9 mouse cellular contexts compared by ENCODE assay signal in the genomic region with DNA sequence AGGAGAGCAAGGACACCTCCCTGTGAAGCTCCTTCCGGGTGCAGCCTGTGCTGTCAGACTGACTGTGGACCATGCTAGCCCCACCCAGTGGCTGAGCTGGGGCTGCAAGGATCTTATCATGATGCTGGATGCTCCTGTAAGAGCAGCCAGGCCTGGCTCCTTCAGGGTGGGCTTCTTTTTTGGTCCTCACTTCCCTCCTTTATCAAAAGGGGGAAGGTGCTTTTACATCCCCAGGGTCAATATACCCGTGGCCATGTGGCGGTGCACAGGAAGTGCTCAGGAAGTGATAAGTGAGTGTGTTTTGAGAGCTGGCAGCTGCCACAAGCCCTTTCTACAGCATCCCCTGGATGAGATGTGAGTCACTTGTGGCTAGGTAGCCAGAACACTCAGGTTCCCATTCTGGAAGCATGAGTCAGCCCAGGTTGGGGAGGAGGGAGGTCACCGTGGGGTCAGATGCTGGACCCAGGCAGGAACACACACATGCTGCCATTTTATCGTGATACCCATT. TPM values are rescaled to one million over a fixed set of nuclear protein-coding genes. Genes with fewer than 3 reads are reported as not detected.
A peak's percentile ranks its signal among the peaks of the same experiment; 100 is the strongest.
DNase-seq lines count a peak whose midpoint lies in the region; ATAC-seq and TF ChIP-seq lines count a peak whose summit lies in the region.
"Had no signal": no experiment of that assay in that cellular context is flagged by ENCODE, and none has a peak within 500 bp of the region (broad histone marks: within the 10 kb centered on the region; RNA-seq: fewer than 3 reads in every experiment).

No protein-coding gene starts in this region.

- H3K4me1 ChIP-seq in heart, postnatal 0 days (ENCODE audit: control insufficient read depth, insufficient read depth): peaks cover 4% of the 10 kb centered on the region; the same call in 1 of the 2 replicates
- H3K4me1 ChIP-seq in lung, embryonic 16.5 days (replicated peaks; ENCODE audit: control insufficient read depth, insufficient read depth, low read length): peaks cover 4% of the 10 kb centered on the region; the same call in 1 of the 2 replicates
- no peaks in the 10 kb centered on the region for H3K4me1 ChIP-seq in forebrain, embryonic 13.5 days

- peak; percentile 23 for TF ChIP-seq CTCF in heart, postnatal 0 days (IDR thresholded peaks at IDR 0.05; ENCODE audit: low read depth)

- ATAC-seq in heart, postnatal 0 days (ENCODE audit: insufficient read depth, low read depth): peak; percentile 62
- ATAC-seq in activated CD4-positive, CD25-positive, alpha-beta regulatory T cell, adult 4 months: peak; percentile 82
- peak; percentile 49; the same call in 1 of the 2 replicates for ATAC-seq in lung, embryonic 16.5 days (ENCODE audit: low read depth)
- no peak for ATAC-seq in forebrain, embryonic 13.5 days

- H3K9me3 ChIP-seq in heart, postnatal 0 days (replicated peaks; ENCODE audit: control insufficient read depth, low read length): no peaks in the 10 kb centered on the region
- H3K9me3 ChIP-seq in lung, embryonic 16.5 days (ENCODE audit: control insufficient read depth, low read length): no peaks in the 10 kb centered on the region
- H3K9me3 ChIP-seq in forebrain, embryonic 13.5 days (replicated peaks): no peaks in the 10 kb centered on the region

- no peaks in the 10 kb centered on the region for H3K27me3 ChIP-seq in heart, postnatal 0 days (ENCODE audit: control insufficient read depth, insufficient read depth, low read length)
- no peaks in the 10 kb centered on the region for H3K27me3 ChIP-seq in lung, embryonic 16.5 days (ENCODE audit: control insufficient read depth, insufficient read depth, low read depth, low read length)
- H3K27me3 ChIP-seq in forebrain, embryonic 13.5 days: no peaks in the 10 kb centered on the region

- no peak for DNase-seq in heart, postnatal 0 days (ENCODE audit: low spot score)
- DNase-seq in heart, postnatal 10 days: no peak
- DNase-seq in A20 (ENCODE audit: low read depth, low spot score): peak; percentile 41
- no peak for DNase-seq in layer of hippocampus, postnatal 10 days (ENCODE audit: low spot score in 2 of 2)
- no peak for DNase-seq in cerebellum, postnatal 14 days

- H3K4me2 ChIP-seq in heart, postnatal 0 days (ENCODE audit: low read depth, low read length): no peak overlapping the region
- H3K4me2 ChIP-seq in lung, embryonic 16.5 days (ENCODE audit: low read depth, low read length): no peak overlapping the region
- H3K4me2 ChIP-seq in forebrain, embryonic 13.5 days: no peak overlapping the region

- 16% methylated on average over 5 of the region's 5 CpGs for WGBS in heart, postnatal 0 days
- 15% methylated on average over 5 of the region's 5 CpGs for WGBS in lung, embryonic 16.5 days
- 64% methylated on average over 5 of the region's 5 CpGs for WGBS in forebrain, embryonic 13.5 days

- no peak overlapping the region for H3K27ac ChIP-seq in heart, postnatal 0 days (ENCODE audit: low read depth)
- no peak overlapping the region for H3K27ac ChIP-seq in lung, embryonic 16.5 days (ENCODE audit: low read length)
- no peak overlapping the region for H3K27ac ChIP-seq in forebrain, embryonic 13.5 days

- intact Hi-C loops in heart, postnatal 10 days (cut with DNase I): no loop called here

- TF ChIP-seq EP300 in heart, postnatal 0 days (IDR thresholded peaks at IDR 0.05; ENCODE audit: low read depth): no peak

- no peaks in the 10 kb centered on the region for H3K36me3 ChIP-seq in heart, postnatal 0 days (replicated peaks; ENCODE audit: control insufficient read depth, insufficient read depth, low read length)
- H3K36me3 ChIP-seq in lung, embryonic 16.5 days (ENCODE audit: control insufficient read depth, insufficient read depth, low read length): no peaks in the 10 kb centered on the region; the same call in 1 of the 2 replicates
- no peaks in the 10 kb centered on the region for H3K36me3 ChIP-seq in forebrain, embryonic 13.5 days (ENCODE audit: poor library complexity, severe bottlenecking)

- no peak overlapping the region for H3K4me3 ChIP-seq in heart, postnatal 0 days (ENCODE audit: low read depth, low read length)
- no peak overlapping the region for H3K4me3 ChIP-seq in lung, embryonic 16.5 days (ENCODE audit: low read length)
- H3K4me3 ChIP-seq in forebrain, embryonic 13.5 days: no peak overlapping the region

- no peak overlapping the region for H3K9ac ChIP-seq in heart, postnatal 0 days (replicated peaks; ENCODE audit: low read depth, low read length)
- no peak overlapping the region for H3K9ac ChIP-seq in lung, embryonic 16.5 days (ENCODE audit: low read length)
- H3K9ac ChIP-seq in forebrain, embryonic 13.5 days: no peak overlapping the region

RNA-seq across cellular contexts. Expression of gene Krt80, which starts 18.1 kb away (rescaled TPM):
- 5.9 and 12.0 TPM in 2 replicates for total RNA-seq in heart, postnatal 0 days (2014; rRNA removed; ENCODE audit: low replicate concordance)
- 1.8 and 2.2 TPM in 2 replicates for polyA plus RNA-seq in heart, postnatal 0 days (2015; fragmentation: Nextera tagmentation; extraction: Ambion mirVana)
- 1 to 10 TPM; 1.7 to 2.2 TPM for total RNA-seq in heart, postnatal 10 days (2021)
- not detected for polyA plus RNA-seq in activated CD4-positive, CD25-positive, alpha-beta regulatory T cell, adult 4 months (2017; shearing (Covaris generic))
- polyA plus RNA-seq in lung, embryonic 16.5 days (2015; fragmentation: Nextera tagmentation; extraction: Ambion mirVana): 2.5 and 2.6 TPM in 2 replicates
- under 1 TPM in 1 of 2 experiments, not detected in 1; 0.23 TPM for total RNA-seq in layer of hippocampus, postnatal 10 days (2021)
- 0.05 TPM in 2 replicates for polyA plus RNA-seq in forebrain, embryonic 13.5 days (2015; fragmentation: Nextera tagmentation; extraction: Ambion mirVana)

RNA-seq across cellular contexts. Expression of gene Krt7, which starts 22.8 kb away (rescaled TPM):
- 6.6 and 24.8 TPM in 2 replicates for total RNA-seq in heart, postnatal 0 days (2014; rRNA removed; ENCODE audit: low replicate concordance)
- polyA plus RNA-seq in heart, postnatal 0 days (2015; fragmentation: Nextera tagmentation; extraction: Ambion mirVana): 10.2 and 10.4 TPM in 2 replicates
- 1 to 10 TPM; 3.8 to 4.5 TPM for total RNA-seq in heart, postnatal 10 days (2021)
- not detected for polyA plus RNA-seq in activated CD4-positive, CD25-positive, alpha-beta regulatory T cell, adult 4 months (2017; shearing (Covaris generic))
- 173 and 187 TPM in 2 replicates for polyA plus RNA-seq in lung, embryonic 16.5 days (2015; fragmentation: Nextera tagmentation; extraction: Ambion mirVana)
- not detected for total RNA-seq in layer of hippocampus, postnatal 10 days (2021)
- 0.18 and 0.26 TPM in 2 replicates for polyA plus RNA-seq in forebrain, embryonic 13.5 days (2015; fragmentation: Nextera tagmentation; extraction: Ambion mirVana)

RNA-seq across cellular contexts. Expression of gene Krt87, which starts 50.5 kb away (rescaled TPM):
- total RNA-seq in heart, postnatal 0 days (2014; rRNA removed; ENCODE audit: low replicate concordance): not detected in 2 replicates
- not detected in 2 replicates for polyA plus RNA-seq in heart, postnatal 0 days (2015; fragmentation: Nextera tagmentation; extraction: Ambion mirVana)
- total RNA-seq in heart, postnatal 10 days (2021): not detected
- polyA plus RNA-seq in activated CD4-positive, CD25-positive, alpha-beta regulatory T cell, adult 4 months (2017; shearing (Covaris generic)): 1 to 10 TPM in 1 of 2 experiments, under 1 TPM in 1; 0.50 to 1.4 TPM
- polyA plus RNA-seq in lung, embryonic 16.5 days (2015; fragmentation: Nextera tagmentation; extraction: Ambion mirVana): 0.26 and 0.31 TPM in 2 replicates
- under 1 TPM; 0.55 to 0.62 TPM for total RNA-seq in layer of hippocampus, postnatal 10 days (2021)
- polyA plus RNA-seq in forebrain, embryonic 13.5 days (2015; fragmentation: Nextera tagmentation; extraction: Ambion mirVana): 0.10 TPM in 1 of 2 replicates, not detected in the other
- total RNA-seq: left cerebral cortex, postnatal 25 days had no signal

RNA-seq across cellular contexts. Expression of gene Krt88, which starts 59.5 kb away (rescaled TPM):
- total RNA-seq in heart, postnatal 0 days (2014; rRNA removed; ENCODE audit: low replicate concordance): not detected in 2 replicates
- not detected in 2 replicates for polyA plus RNA-seq in heart, postnatal 0 days (2015; fragmentation: Nextera tagmentation; extraction: Ambion mirVana)
- not detected for total RNA-seq in heart, postnatal 10 days (2021)
- polyA plus RNA-seq in activated CD4-positive, CD25-positive, alpha-beta regulatory T cell, adult 4 months (2017; shearing (Covaris generic)): not detected
- polyA plus RNA-seq in lung, embryonic 16.5 days (2015; fragmentation: Nextera tagmentation; extraction: Ambion mirVana): not detected in 2 replicates
- not detected for total RNA-seq in layer of hippocampus, postnatal 10 days (2021)
- polyA plus RNA-seq in forebrain, embryonic 13.5 days (2015; fragmentation: Nextera tagmentation; extraction: Ambion mirVana): not detected in 2 replicates
- total RNA-seq: left cerebral cortex, postnatal 25 days had no signal

Comparison
In these comparisons a context has a peak if more than half of its experiments do, and no peak if none do; other contexts are left out.
1. RNA of gene Krt7, which starts 22.8 kb away (polyA plus RNA-seq): 173 to 187 TPM in lung, embryonic 16.5 days; 10.2 to 10.4 TPM in heart, postnatal 0 days, 0.18 to 0.26 TPM in forebrain, embryonic 13.5 days and not detected in activated CD4-positive, CD25-positive, alpha-beta regulatory T cell, adult 4 months; every median in the first group is over 10 times any median in the second.